Mouse (Mus musculus) c-Kit-positive CD71-positive TER-119-positive erythroid progenitor cells, embryonic 14.5 days (primary cell): ENCODE data around the gene Smarcc2.
A peak's percentile ranks its signal among the peaks of the same experiment; 100 is the strongest.

ENCODE experiments used
- DNase-seq: peaks from one replicate; pipeline ENCODE4 v3.0.0-alpha.2; 2013; ENCODE audit warnings: low spot score

Gene Smarcc2

GRCm38 (mm10) chr10:128516677-128517076 is 57.6 kb downstream of the Smarcc2 start:
- no peak for DNase-seq

- DNase-seq = no peak
These were observed 59.8 kb downstream of the Smarcc2 start for GRCm38 (mm10) chr10:128518833-128519232.

GRCm38 (mm10) chr10:128520591-128520990 is 61.5 kb downstream of the Smarcc2 start:
- DNase-seq = no peak

- no peak for DNase-seq
These were observed 63.3 kb downstream of the Smarcc2 start for GRCm38 (mm10) chr10:128522351-128522750.

GRCm38 (mm10) chr10:128524111-128524731 is 65.2 kb downstream of the Smarcc2 start:
- no peak for DNase-seq

GRCm38 (mm10) chr10:128524732-128525662 is 65.9 kb downstream of the Smarcc2 start:
- DNase-seq = peak; percentile 52

- DNase-seq = peak; percentile 99
These were observed 66.7 kb downstream of the Smarcc2 start, which contains the start of gene Esyt1 for GRCm38 (mm10) chr10:128525671-128526308. Esyt1 (minus strand) TSS chr10:128525871.

- no peak for DNase-seq
These were observed 67.6 kb downstream of the Smarcc2 start for GRCm38 (mm10) chr10:128526366-128527356.

- no peak for DNase-seq
These were observed 76.2 kb downstream of the Smarcc2 start for GRCm38 (mm10) chr10:128535206-128535605.

GRCm38 (mm10) chr10:128535624-128536265 is 76.7 kb downstream of the Smarcc2 start:
- DNase-seq = no peak

GRCm38 (mm10) chr10:128536266-128536940 is 77.4 kb downstream of the Smarcc2 start:
- DNase-seq = peak; percentile 96

GRCm38 (mm10) chr10:128538340-128538870 is 79.4 kb downstream of the Smarcc2 start:
- no peak for DNase-seq
